Mouse (Mus musculus) heart, embryonic 14.5 days (tissue): ENCODE data around the gene Bnc2. TPM values are rescaled to one million over a fixed set of nuclear protein-coding genes. Genes with fewer than 3 reads are reported as not detected.

ENCODE experiments used
- ATAC-seq: fragments of 200-750 bp; cut with Nextera tagmentation; 2 replicates; pipeline ENCODE4 v1.8.0; 2017; ENCODE audit warnings: low read depth, moderate TSS enrichment; ENCODE audit not compliant: insufficient number of reproducible peaks, insufficient read depth, low FRiP score
- H3K27ac ChIP-seq, 2 experiments: fragments of 200-500 bp in 1 of 2; fragments of 300-500 bp in 1 of 2; sonication (generic) in 1 of 2; replicated peaks in 1 of 2; 2 replicates each; pipeline ENCODE4 v1.5.1; 2012 to 2014; ENCODE audit warnings: low read depth in 2 of 2, low read length in 2 of 2, control low read depth in 1 of 2, mild to moderate bottlenecking in 1 of 2, mixed read lengths in 1 of 2; ENCODE audit not compliant: control insufficient read depth in 1 of 2, insufficient read depth in 1 of 2
- H3K27me3 ChIP-seq: fragments of 300-500 bp; sonication (generic); 2 replicates; pipeline ENCODE4 v1.6.1; 2014; ENCODE audit warnings: mild to moderate bottlenecking, low read length, control low read depth; ENCODE audit not compliant: control insufficient read depth, insufficient read depth
- H3K36me3 ChIP-seq: fragments of 300-500 bp; sonication (generic); 2 replicates; pipeline ENCODE4 v1.6.1; 2014; ENCODE audit warnings: mild to moderate bottlenecking, control low read depth, low read length, mixed read lengths; ENCODE audit not compliant: control insufficient read depth, insufficient read depth
- H3K4me1 ChIP-seq, 2 experiments: fragments of 200-500 bp in 1 of 2; fragments of 300-500 bp in 1 of 2; sonication (generic) in 1 of 2; 2 replicates each; pipeline ENCODE4 v1.6.1; 2012 to 2014; ENCODE audit warnings: low read length in 2 of 2, control low read depth in 1 of 2, mixed read lengths in 1 of 2; ENCODE audit not compliant: control insufficient read depth in 2 of 2, insufficient read depth in 2 of 2
- H3K4me2 ChIP-seq: fragments of 300-500 bp; sonication (generic); 2 replicates; pipeline ENCODE4 v1.6.1; 2014; ENCODE audit warnings: mild to moderate bottlenecking, low read length
- H3K4me3 ChIP-seq, 2 experiments: fragments of 200-500 bp in 1 of 2; fragments of 300-500 bp in 1 of 2; sonication (generic) in 1 of 2; 2 replicates each; pipeline ENCODE4 v1.5.1; 2012 to 2014; ENCODE audit warnings: low read length in 2 of 2, mild to moderate bottlenecking in 2 of 2, control low read depth in 1 of 2, low read depth in 1 of 2, moderate library complexity in 1 of 2; ENCODE audit not compliant: control insufficient read depth in 1 of 2, insufficient read depth in 1 of 2
- H3K9ac ChIP-seq: fragments of 300-500 bp; sonication (generic); 2 replicates; pipeline ENCODE4 v1.6.1; 2014; ENCODE audit warnings: mild to moderate bottlenecking, low read length
- H3K9me3 ChIP-seq: fragments of 300-500 bp; sonication (generic); 2 replicates; pipeline ENCODE4 v1.6.1; 2016; ENCODE audit warnings: low read length, control low read depth; ENCODE audit not compliant: control insufficient read depth
- WGBS: fragments of 180-500 bp; shearing (Covaris S2); extraction: QIAGEN DNeasy Blood & Tissue Kit; methylation state at CpG from one replicate; pipeline ENCODE4 v1.1.7; 2014; 5-methylcytosine and 5-hydroxymethylcytosine counted together
- polyA plus RNA-seq: library from polyadenylated mRNA; unstranded; fragments of >200 nt; fragmentation: Nextera tagmentation; extraction: Ambion mirVana; gene quantifications from 2 replicates; pipeline ENCODE4 v1.2.1, GENCODE M21; 2014

The Bnc2 gene
- polyA plus RNA-seq, 1 experiment from 2014 or later: 0.92 TPM

- Histone ChIP-seq H3K4me1 (peaks cover 2 to 5% of the 10 kb centered on the region in 2 experiments; a peak in 3 of 4 replicates), H3K27me3 (no peaks in the 10 kb centered on the region), H3K4me3 (no peak overlapping the region), H3K36me3 (no peaks in the 10 kb centered on the region), H3K9me3 (no peaks in the 10 kb centered on the region), H3K4me2 (no peak overlapping the region), H3K9ac (no peak overlapping the region), H3K27ac (no peak overlapping the region)
- WGBS: 81% methylated on average over 2 of the region's 2 CpGs
- no peak for ATAC-seq
These were observed 263.6 kb downstream of the Bnc2 start for GRCm38 (mm10) chr4:84411431-84411830.

GRCm38 (mm10) chr4:84407328-84408028 is 267.6 kb downstream of the Bnc2 start:
- no peaks in the 10 kb centered on the region for H3K36me3 ChIP-seq
- WGBS: 50% methylated on average over 6 of the region's 6 CpGs
- H3K27ac ChIP-seq: no peak overlapping the region
- H3K4me2 ChIP-seq: no peak overlapping the region
- ATAC-seq: no peak
- H3K9ac ChIP-seq: no peak overlapping the region
- H3K27me3 ChIP-seq: peaks cover 5% of the 10 kb centered on the region; the same call in 1 of the 2 replicates
- H3K4me1 ChIP-seq: peaks cover 2 to 7% of the 10 kb centered on the region in 2 experiments; a peak in 3 of 4 replicates
- H3K9me3 ChIP-seq: no peaks in the 10 kb centered on the region
- H3K4me3 ChIP-seq: no peak overlapping the region

GRCm38 (mm10) chr4:84403356-84404145 is 271.5 kb downstream of the Bnc2 start:
- H3K27ac ChIP-seq: no peak overlapping the region
- H3K27me3 ChIP-seq: peaks cover 14% of the 10 kb centered on the region
- peaks cover 2 to 7% of the 10 kb centered on the region in 2 experiments; a peak in 3 of 4 replicates for H3K4me1 ChIP-seq
- no peak for ATAC-seq
- H3K4me3 ChIP-seq: no peak overlapping the region
- no peaks in the 10 kb centered on the region for H3K36me3 ChIP-seq
- no peak overlapping the region for H3K9ac ChIP-seq
- no peak overlapping the region for H3K4me2 ChIP-seq
- 37% methylated on average over 9 of the region's 9 CpGs for WGBS
- no peaks in the 10 kb centered on the region for H3K9me3 ChIP-seq

- WGBS: 82% methylated on average over 5 of the region's 5 CpGs
- Histone ChIP-seq H3K4me3 (no peak overlapping the region), H3K36me3 (no peaks in the 10 kb centered on the region), H3K9me3 (no peaks in the 10 kb centered on the region), H3K9ac (no peak overlapping the region), H3K4me1 (peaks cover 0 to 2% of the 10 kb centered on the region in 2 experiments; a peak in 1 of 4 replicates), H3K4me2 (no peak overlapping the region), H3K27me3 (no peaks in the 10 kb centered on the region), H3K27ac (no peak overlapping the region)
- ATAC-seq: no peak
These were observed 286.1 kb downstream of the Bnc2 start for GRCm38 (mm10) chr4:84388991-84389390.

GRCm38 (mm10) chr4:84385156-84385555 is 289.9 kb downstream of the Bnc2 start:
- ATAC-seq: no peak
- H3K9me3 ChIP-seq: no peaks in the 10 kb centered on the region
- H3K4me1 ChIP-seq: no peaks in the 10 kb centered on the region
- no peak overlapping the region for H3K27ac ChIP-seq
- no peak overlapping the region for H3K9ac ChIP-seq
- H3K27me3 ChIP-seq: no peaks in the 10 kb centered on the region
- H3K4me3 ChIP-seq: no peak overlapping the region
- H3K36me3 ChIP-seq: no peaks in the 10 kb centered on the region
- H3K4me2 ChIP-seq: no peak overlapping the region
- 90% methylated on average over 1 of the region's 1 CpGs for WGBS

- no peak for ATAC-seq
- H3K9ac ChIP-seq: no peak overlapping the region
- no peaks in the 10 kb centered on the region for H3K27me3 ChIP-seq
- no peak overlapping the region for H3K4me2 ChIP-seq
- no peaks in the 10 kb centered on the region for H3K9me3 ChIP-seq
- H3K36me3 ChIP-seq: no peaks in the 10 kb centered on the region
- H3K4me1 ChIP-seq: no peaks in the 10 kb centered on the region
- no peak overlapping the region for H3K4me3 ChIP-seq
- H3K27ac ChIP-seq: no peak overlapping the region
- WGBS: 65% methylated on average over 6 of the region's 6 CpGs
These were observed 295.8 kb downstream of the Bnc2 start for GRCm38 (mm10) chr4:84379289-84379688.

GRCm38 (mm10) chr4:84377513-84377912 is 297.6 kb downstream of the Bnc2 start:
- H3K27me3 ChIP-seq: no peaks in the 10 kb centered on the region
- no peak overlapping the region for H3K9ac ChIP-seq
- WGBS: 81% methylated on average over 5 of the region's 5 CpGs
- no peak overlapping the region for H3K4me3 ChIP-seq
- no peaks in the 10 kb centered on the region for H3K4me1 ChIP-seq
- no peak overlapping the region for H3K4me2 ChIP-seq
- H3K9me3 ChIP-seq: no peaks in the 10 kb centered on the region
- ATAC-seq: no peak
- H3K27ac ChIP-seq: no peak overlapping the region
- no peaks in the 10 kb centered on the region for H3K36me3 ChIP-seq
